Mouse (Mus musculus) cerebellum, adult 2 months (tissue): ENCODE data around the gene Dppa3.

Experiments used
- CTCF ChIP-seq: fragments of 200-500 bp; IDR thresholded peaks from 2 replicates; pipeline ENCODE4 v1.5.1; 2011; ENCODE audit warnings: low read depth, mild to moderate bottlenecking, control low read depth, low read length, moderate library complexity, borderline replicate concordance; ENCODE audit not compliant: insufficient read depth
- POLR2A ChIP-seq: fragments of 200-500 bp; IDR thresholded peaks from 2 replicates; pipeline ENCODE4 v1.6.1; 2011; ENCODE audit warnings: low read length, control low read depth, borderline replicate concordance; ENCODE audit not compliant: insufficient read depth

GRCm38 (mm10) chr6:122670841-122671240 lies 44.6 kb downstream of the Dppa3 start:
- TF ChIP-seq CTCF (no peak), POLR2A (no peak)
